Mouse (Mus musculus) spleen, adult 2 months (tissue): ENCODE data around the gene Akap8l.

ENCODE experiments used
- CTCF ChIP-seq: fragments of 200-500 bp; IDR thresholded peaks from 2 replicates; pipeline ENCODE4 v1.5.1; 2011; ENCODE audit warnings: mild to moderate bottlenecking, inconsistent platforms; ENCODE audit not compliant: insufficient read depth, insufficient read length, insufficient replicate concordance; ENCODE audit errors: extremely low read depth
- POLR2A ChIP-seq: fragments of 200-500 bp; IDR thresholded peaks from 2 replicates; pipeline ENCODE4 v1.6.1; 2011; ENCODE audit warnings: low read depth, low read length, inconsistent platforms

- TF ChIP-seq CTCF (no peak), POLR2A (no peak)
These were observed 45.9 kb upstream of the Akap8l start for GRCm38 (mm10) chr17:32396266-32396665.
